Mouse (Mus musculus) spleen, embryonic (tissue): ENCODE results near the gene S1pr2.

Experiments
- CTCF ChIA-PET: fragments of 350-600 bp; sonication (Branson Sonifier 250); formaldehyde crosslinking; loops from one replicate; lab custom pipeline; 2022; lab: Charles Lee

S1pr2 gene

GRCm38 (mm10) chr9:20976216-20976960 lies at the start of gene S1pr2:
S1pr2 (minus strand) TSS chr9:20976781.
- CTCF ChIA-PET = no interaction called here

- CTCF ChIA-PET = no interaction called here
These were observed 48.8 kb upstream of the S1pr2 start for GRCm38 (mm10) chr9:21025258-21025810.

- CTCF ChIA-PET = no interaction called here
These were observed 46.1 kb upstream of the S1pr2 start for GRCm38 (mm10) chr9:21022726-21023125.

- CTCF ChIA-PET = no interaction called here
These were observed 45.7 kb upstream of the S1pr2 start for GRCm38 (mm10) chr9:21022288-21022687.

GRCm38 (mm10) chr9:21021363-21021762 lies 44.8 kb upstream of the S1pr2 start:
- CTCF ChIA-PET = no interaction called here

GRCm38 (mm10) chr9:21018600-21018999 lies 42.0 kb upstream of the S1pr2 start:
- CTCF ChIA-PET = no interaction called here

GRCm38 (mm10) chr9:21017177-21017575 lies 40.6 kb upstream of the S1pr2 start:
- CTCF ChIA-PET = interaction anchor here (0.9 kb wide), 1 partner anchor 12 kb away, joined by 4 read pairs; the partner anchor contains the start of gene Icam4

GRCm38 (mm10) chr9:21016331-21017176 lies 40.0 kb upstream of the S1pr2 start:
- CTCF ChIA-PET = interaction anchor here (0.9 kb wide), 1 partner anchor 13 kb away, joined by 4 read pairs; the partner anchor contains the start of gene Icam4

- CTCF ChIA-PET = interaction anchor here (0.6 kb wide), 1 partner anchor 16 kb away, joined by 4 read pairs; no protein-coding TSS in a partner anchor
These were observed 39.1 kb upstream of the S1pr2 start, which contains the start of gene Icam1 for GRCm38 (mm10) chr9:21015571-21016130. Icam1 (plus strand) TSS chr9:21015985.

- CTCF ChIA-PET = interaction anchor here (0.6 kb wide), 3 partner anchors 16 to 826 kb away, joined by 4 to 18 read pairs (median 6); no protein-coding TSS in a partner anchor
These were observed 38.4 kb upstream of the S1pr2 start for GRCm38 (mm10) chr9:21014691-21015570.

GRCm38 (mm10) chr9:21012368-21012767 lies 35.8 kb upstream of the S1pr2 start:
- CTCF ChIA-PET = interaction anchor here (0.6 to 0.7 kb wide), 2 partner anchors 14 to 402 kb away, joined by 3 to 14 read pairs; no protein-coding TSS in a partner anchor

- CTCF ChIA-PET = no interaction called here
These were observed 35.3 kb upstream of the S1pr2 start for GRCm38 (mm10) chr9:21011846-21012312.

GRCm38 (mm10) chr9:21010939-21011541 lies 34.5 kb upstream of the S1pr2 start:
- CTCF ChIA-PET = interaction anchor here (0.6 to 0.7 kb wide), 2 partner anchors 15 to 56 kb away, joined by 6 to 10 read pairs; partner anchors contain the start of gene Zglp1

- CTCF ChIA-PET = interaction anchor here (0.6 kb wide), 1 partner anchor 14 kb away, joined by 10 read pairs; no protein-coding TSS in a partner anchor
These were observed 33.8 kb upstream of the S1pr2 start for GRCm38 (mm10) chr9:21010362-21010761.

- CTCF ChIA-PET = no interaction called here
These were observed 31.4 kb upstream of the S1pr2 start for GRCm38 (mm10) chr9:21008007-21008406.

- CTCF ChIA-PET = no interaction called here
These were observed 30.9 kb upstream of the S1pr2 start for GRCm38 (mm10) chr9:21007313-21007952.

- CTCF ChIA-PET = interaction anchor here (0.7 kb wide), 1 partner anchor 134 kb away, joined by 4 read pairs; no protein-coding TSS in a partner anchor
These were observed 26.3 kb upstream of the S1pr2 start, which contains the start of gene Mrpl4 for GRCm38 (mm10) chr9:21002627-21003551. Mrpl4 (plus strand) TSS chr9:21002738.

- CTCF ChIA-PET = no interaction called here
These were observed 25.7 kb upstream of the S1pr2 start for GRCm38 (mm10) chr9:21002270-21002626.
